Mouse (Mus musculus) heart, adult 8-10 months (tissue): ENCODE measurements at regions not wholly inside any gene's neighbourhood (a gene's known extent, or its start where the extent isn't known, plus 50 kb on each side); places are given as distances from the start of the nearest gene placed in this dataset.
A peak's percentile ranks its signal among the peaks of the same experiment; 100 is the strongest.

Experiments
- DNase-seq: peaks from one replicate; pipeline ENCODE4 v3.0.0; 2022; ENCODE audit warnings: low spot score

GRCm38 (mm10) chr8:86360283-86360682, 220.2 kb downstream of the Abcc12 start:
- DNase-seq: no peak

GRCm38 (mm10) chr8:86359518-86359917, 221.0 kb downstream of the Abcc12 start:
- DNase-seq: no peak

GRCm38 (mm10) chr8:86353816-86354215, 226.7 kb downstream of the Abcc12 start:
- DNase-seq: no peak

GRCm38 (mm10) chr8:86351545-86352190, 228.8 kb downstream of the Abcc12 start:
- no peak for DNase-seq

GRCm38 (mm10) chr8:86350128-86350527, 230.4 kb downstream of the Abcc12 start:
- no peak for DNase-seq

- peak; percentile 16 for DNase-seq
Measured at GRCm38 (mm10) chr8:86342016-86342684, 238.3 kb downstream of the Abcc12 start.

- no peak for DNase-seq
Measured at GRCm38 (mm10) chr8:86338574-86339264, 241.8 kb downstream of the Abcc12 start.

- DNase-seq: no peak
Measured at GRCm38 (mm10) chr8:86331383-86331782, 249.1 kb downstream of the Abcc12 start.

- no peak for DNase-seq
Measured at GRCm38 (mm10) chr8:86328626-86329025, 251.9 kb downstream of the Abcc12 start.

- DNase-seq: no peak
Measured at GRCm38 (mm10) chr8:86327982-86328381, 252.5 kb downstream of the Abcc12 start.

- DNase-seq: no peak
Measured at GRCm38 (mm10) chr8:86325040-86325439, 255.4 kb downstream of the Abcc12 start.

- no peak for DNase-seq
Measured at GRCm38 (mm10) chr8:86324542-86324941, 255.9 kb downstream of the Abcc12 start.

GRCm38 (mm10) chr8:86323823-86324222, 256.7 kb downstream of the Abcc12 start:
- no peak for DNase-seq

- DNase-seq: no peak
Measured at GRCm38 (mm10) chr8:86322494-86322893, 258.0 kb downstream of the Abcc12 start.

- DNase-seq: no peak
Measured at GRCm38 (mm10) chr8:86320938-86321337, 259.5 kb downstream of the Abcc12 start.

GRCm38 (mm10) chr8:86318531-86318930, 262.0 kb downstream of the Abcc12 start:
- no peak for DNase-seq

GRCm38 (mm10) chr8:86316236-86316635, 264.2 kb downstream of the Abcc12 start:
- no peak for DNase-seq

- DNase-seq: no peak
Measured at GRCm38 (mm10) chr8:86309460-86309859, 271.0 kb downstream of the Abcc12 start.

GRCm38 (mm10) chr8:86307339-86307738, 273.1 kb downstream of the Abcc12 start:
- DNase-seq: peak; percentile 9

- peak; percentile 13 for DNase-seq
Measured at GRCm38 (mm10) chr8:86301885-86302509, 278.5 kb downstream of the Abcc12 start.

- DNase-seq: no peak
Measured at GRCm38 (mm10) chr8:86288713-86289384, 291.6 kb downstream of the Abcc12 start.

GRCm38 (mm10) chr8:86282922-86283321, 297.6 kb downstream of the Abcc12 start:
- DNase-seq: no peak
